Mouse (Mus musculus): ENCODE measurements around the gene Ift27. TPM values are rescaled to one million over a fixed set of nuclear protein-coding genes. Genes with fewer than 3 reads are reported as not detected.

Gene Ift27
- polyA plus RNA-seq, 1 experiment: 46.2 TPM

DNA sequence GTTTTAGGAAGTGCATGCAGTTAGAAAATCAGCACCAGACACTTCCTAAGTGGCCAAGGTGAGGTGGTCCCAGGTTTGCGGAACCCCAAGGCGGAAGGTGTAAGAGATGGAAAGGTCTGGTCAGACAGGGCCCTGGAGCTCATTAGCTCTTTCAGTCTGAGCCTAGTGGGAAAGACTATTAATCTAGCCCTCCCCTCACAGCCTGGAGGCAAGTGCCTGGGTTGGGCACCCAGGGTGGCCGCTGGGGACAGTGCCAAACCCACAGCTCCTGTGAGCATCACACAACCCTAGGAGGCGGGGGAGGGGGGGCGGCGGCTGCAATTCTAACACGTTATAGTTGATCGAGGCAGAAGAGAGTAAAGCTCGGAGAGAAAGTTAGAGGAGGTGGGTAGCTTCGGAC, 57.7 kb downstream of the Ift27 start:
- TF ChIP-seq CTCF (conservative IDR thresholded peaks at IDR 0.05; ENCODE audit: insufficient read depth, insufficient read length, low read depth, low read length): no peak
- TF ChIP-seq POLR2A (IDR thresholded peaks at IDR 0.05; ENCODE audit: low read depth, low read length): no peak
- Histone ChIP-seq H3K27me3 (replicated peaks; ENCODE audit: control insufficient read depth, insufficient read depth, low read length) (no peaks in the 10 kb centered on the region), H3K4me3 (ENCODE audit: insufficient read depth, low read depth, low read length) (no peak overlapping the region), H3K27ac (ENCODE audit: insufficient read depth, low read depth, low read length) (no peak overlapping the region), H3K4me1 (ENCODE audit: control insufficient read depth, insufficient read depth, low read length) (no peaks in the 10 kb centered on the region), H3K36me3 (ENCODE audit: control insufficient read depth, insufficient read depth, low read length) (no peaks in the 10 kb centered on the region)
- DNase-seq: no peak
- 76% methylated on average over 10 of the region's 10 CpGs for WGBS

Other genes starting within 250 kb of the Ift27 start
- gene Txn2, start 245.1 kb downstream of the Ift27 start, polyA plus RNA-seq (2012; rRNA removed): 396 and 408 TPM in 2 replicates
- 3.8 and 4.1 TPM in 2 replicates for gene Foxred2, start 217.4 kb downstream of the Ift27 start, polyA plus RNA-seq (2012; rRNA removed)
- gene Eif3d, start 203.3 kb downstream of the Ift27 start, polyA plus RNA-seq (2012; rRNA removed): 98.8 and 132 TPM in 2 replicates
- 0.02 TPM in 1 of 2 replicates, not detected in the other for gene Cacng2, start 54.1 kb downstream of the Ift27 start, polyA plus RNA-seq (2012; rRNA removed)
- gene Pvalb, start 32.3 kb upstream of the Ift27 start, polyA plus RNA-seq (2012; rRNA removed): 16.8 and 53.3 TPM in 2 replicates
- gene Ncf4, start 70.7 kb upstream of the Ift27 start, polyA plus RNA-seq (2012; rRNA removed): 2.9 and 4.8 TPM in 2 replicates
- 1.4 and 7.1 TPM in 2 replicates for gene Csf2rb2, start 131.6 kb upstream of the Ift27 start, polyA plus RNA-seq (2012; rRNA removed)
- 3.0 and 7.3 TPM in 2 replicates for gene Csf2rb, start 151.6 kb upstream of the Ift27 start, polyA plus RNA-seq (2012; rRNA removed)
- gene Tex33, start 221.8 kb upstream of the Ift27 start, polyA plus RNA-seq (2012; rRNA removed): 0.41 and 0.48 TPM in 2 replicates
- 151 and 161 TPM in 2 replicates for gene Tst, start 231.8 kb upstream of the Ift27 start, polyA plus RNA-seq (2012; rRNA removed)
- 270 and 419 TPM in 2 replicates for gene Mpst, start 232.3 kb upstream of the Ift27 start, polyA plus RNA-seq (2012; rRNA removed)